Mouse (Mus musculus) CH12.LX (cell line): Measurements from ENCODE around the gene Pam. TPM values are rescaled to one million over a fixed set of nuclear protein-coding genes. Genes with fewer than 3 reads are reported as not detected.

Experiments
- DNase-seq: peaks from one replicate; pipeline ENCODE4 v3.0.0-alpha.2; 2013; ENCODE audit errors: extremely low read depth
- H3K27ac ChIP-seq: 2 replicates; pipeline ENCODE4 v1.5.1; 2012; ENCODE audit warnings: low read depth, mild to moderate bottlenecking, control low read depth, moderate library complexity; ENCODE audit not compliant: insufficient read depth
- H3K27me3 ChIP-seq: replicated peaks from 2 replicates; pipeline ENCODE3; 2012; ENCODE audit warnings: inconsistent platforms
- H3K36me3 ChIP-seq, 2 experiments: replicated peaks in 1 of 2; 2 replicates each; pipeline versions ENCODE3 to v1.6.1; 2012; ENCODE audit warnings: inconsistent platforms in 1 of 2, low read length in 1 of 2, mild to moderate bottlenecking in 1 of 2, mixed read lengths in 1 of 2, moderate library complexity in 1 of 2; ENCODE audit not compliant: control insufficient read depth in 1 of 2, insufficient read depth in 1 of 2
- H3K4me1 ChIP-seq, 2 experiments: 2 replicates each; pipeline ENCODE4 v1.6.1; 2012; ENCODE audit warnings: inconsistent platforms in 1 of 2, moderate library complexity in 1 of 2; ENCODE audit not compliant: insufficient read depth in 2 of 2, control insufficient read depth in 1 of 2
- H3K4me2 ChIP-seq: 2 replicates; pipeline ENCODE4 v1.6.1; 2012; ENCODE audit warnings: low read depth, mild to moderate bottlenecking, control low read depth; ENCODE audit not compliant: poor library complexity, insufficient read depth, severe bottlenecking
- H3K4me3 ChIP-seq, 3 experiments: fragments of 150-350 bp in 1 of 3; sonication (generic) in 1 of 3; replicated peaks in 1 of 3; 2 replicates each; pipeline versions ENCODE3 to v1.5.1; 2011 to 2012; ENCODE audit warnings: low read depth in 2 of 3, low read length in 2 of 3, mild to moderate bottlenecking in 2 of 3, moderate library complexity in 2 of 3, control low read depth in 1 of 3, improper control_type of control experiment in 1 of 3, inconsistent platforms in 1 of 3, mixed read lengths in 1 of 3; ENCODE audit not compliant: poor library complexity in 1 of 3
- H3K79me2 ChIP-seq: replicated peaks from 2 replicates; pipeline ENCODE4 v1.6.1; 2012; ENCODE audit warnings: mild to moderate bottlenecking, moderate library complexity; ENCODE audit not compliant: control insufficient read depth, poor library complexity, insufficient read depth, severe bottlenecking; ENCODE audit errors: extremely low read depth
- H3K9ac ChIP-seq: 2 replicates; pipeline ENCODE4 v1.6.1; 2012; ENCODE audit warnings: low read depth, mild to moderate bottlenecking, control low read depth, moderate library complexity; ENCODE audit not compliant: insufficient read depth
- H3K9me3 ChIP-seq: replicated peaks from 2 replicates; pipeline ENCODE3; 2012; ENCODE audit warnings: low read length, inconsistent platforms, mixed read lengths
- BHLHE40 ChIP-seq: IDR thresholded peaks from 2 replicates; pipeline ENCODE4 v1.6.1; 2011; ENCODE audit warnings: mild to moderate bottlenecking, low read depth, low read length, improper control_type of control experiment
- CHD1 ChIP-seq: IDR thresholded peaks from 2 replicates; pipeline ENCODE4 v1.6.1; 2012; ENCODE audit warnings: low read depth, low read length, improper control_type of control experiment, inconsistent platforms
- CHD2 ChIP-seq: IDR thresholded peaks from 2 replicates; pipeline ENCODE4 v1.6.1; 2011; ENCODE audit warnings: low read length, improper control_type of control experiment
- CTCF ChIP-seq, 2 experiments: IDR thresholded peaks in 1 of 2; conservative IDR thresholded peaks in 1 of 2; 2 replicates each; pipeline ENCODE4 v1.5.1; 2011 to 2012; ENCODE audit warnings: low read depth in 2 of 2, low read length in 2 of 2, improper control_type of control experiment in 1 of 2, inconsistent platforms in 1 of 2, mild to moderate bottlenecking in 1 of 2, moderate library complexity in 1 of 2
- E2F4 ChIP-seq: IDR thresholded peaks from 2 replicates; pipeline ENCODE4 v1.6.1; 2011; ENCODE audit warnings: low read depth, low read length, improper control_type of control experiment; ENCODE audit not compliant: insufficient replicate concordance
- ELF1 ChIP-seq: IDR thresholded peaks from 2 replicates; pipeline ENCODE4 v1.6.1; 2014; ENCODE audit warnings: low read depth, mild to moderate bottlenecking, inconsistent platforms, low read length, improper control_type of control experiment
- EP300 ChIP-seq: IDR thresholded peaks from 2 replicates; pipeline ENCODE4 v1.6.1; 2011; ENCODE audit warnings: low read length, improper control_type of control experiment
- ETS1 ChIP-seq: conservative IDR thresholded peaks from 2 replicates; pipeline ENCODE4 v1.6.1; 2012; ENCODE audit warnings: low read depth, mild to moderate bottlenecking, inconsistent platforms, low read length, improper control_type of control experiment, moderate library complexity
- GABPA ChIP-seq: IDR thresholded peaks from 2 replicates; pipeline ENCODE4 v1.6.1; 2012; ENCODE audit warnings: low read depth, low read length, improper control_type of control experiment, inconsistent platforms; ENCODE audit not compliant: insufficient replicate concordance
- HCFC1 ChIP-seq: IDR thresholded peaks from 2 replicates; pipeline ENCODE4 v1.6.1; 2012; ENCODE audit warnings: low read depth, mild to moderate bottlenecking, inconsistent platforms, low read length, improper control_type of control experiment
- IRF4 ChIP-seq: IDR thresholded peaks from 2 replicates; pipeline ENCODE4 v1.6.1; 2014; ENCODE audit warnings: low read depth, mild to moderate bottlenecking, inconsistent platforms, low read length, improper control_type of control experiment
- JUN ChIP-seq: IDR thresholded peaks from 2 replicates; pipeline ENCODE4 v1.6.1; 2011; ENCODE audit warnings: low read depth, mild to moderate bottlenecking, low read length, improper control_type of control experiment, moderate library complexity; ENCODE audit not compliant: insufficient read depth
- JUND ChIP-seq: conservative IDR thresholded peaks from 2 replicates; pipeline ENCODE4 v1.6.1; 2011; ENCODE audit warnings: low read depth, low read length, improper control_type of control experiment
- KAT2A ChIP-seq: IDR thresholded peaks from 2 replicates; pipeline ENCODE4 v1.6.1; 2012; ENCODE audit warnings: low read length, improper control_type of control experiment, inconsistent platforms; ENCODE audit not compliant: insufficient replicate concordance
- MAFK ChIP-seq: IDR thresholded peaks from 2 replicates; pipeline ENCODE4 v1.6.1; 2011; ENCODE audit warnings: low read length, improper control_type of control experiment; ENCODE audit not compliant: insufficient replicate concordance
- MAX ChIP-seq: IDR thresholded peaks from 2 replicates; pipeline ENCODE4 v1.6.1; 2011; ENCODE audit warnings: low read length, improper control_type of control experiment
- MAZ ChIP-seq: IDR thresholded peaks from 2 replicates; pipeline ENCODE4 v1.6.1; 2012; ENCODE audit warnings: low read depth, mild to moderate bottlenecking, inconsistent platforms, low read length, improper control_type of control experiment, moderate library complexity
- MEF2A ChIP-seq: IDR thresholded peaks from 2 replicates; pipeline ENCODE4 v1.6.1; 2014; ENCODE audit warnings: low read depth, mild to moderate bottlenecking, inconsistent platforms, low read length, improper control_type of control experiment, borderline replicate concordance
- MXI1 ChIP-seq: IDR thresholded peaks from 2 replicates; pipeline ENCODE4 v1.6.1; 2011; ENCODE audit warnings: mild to moderate bottlenecking, low read depth, low read length, improper control_type of control experiment
- MYC ChIP-seq: IDR thresholded peaks from 2 replicates; pipeline ENCODE4 v1.6.1; 2011; ENCODE audit warnings: low read depth, mild to moderate bottlenecking, improper control_type of control experiment, low read length
- NELFE ChIP-seq: IDR thresholded peaks from 2 replicates; pipeline ENCODE4 v1.6.1; 2011; ENCODE audit warnings: low read depth, low read length, improper control_type of control experiment
- NRF1 ChIP-seq: IDR thresholded peaks from 2 replicates; pipeline ENCODE4 v1.6.1; 2014; ENCODE audit warnings: low read depth, mild to moderate bottlenecking, inconsistent platforms, low read length, improper control_type of control experiment, moderate library complexity
- PAX5 ChIP-seq: IDR thresholded peaks from 2 replicates; pipeline ENCODE4 v1.6.1; 2012; ENCODE audit warnings: low read length, inconsistent platforms, mixed read lengths
- POLR2A ChIP-seq: IDR thresholded peaks from 2 replicates; pipeline ENCODE4 v1.6.1; 2011; ENCODE audit warnings: low read depth, mild to moderate bottlenecking, improper control_type of control experiment, low read length
- POLR2AphosphoS2 ChIP-seq: IDR thresholded peaks from 2 replicates; pipeline ENCODE4 v1.6.1; 2011; ENCODE audit warnings: low read depth, low read length, improper control_type of control experiment
- RAD21 ChIP-seq: IDR thresholded peaks from 2 replicates; pipeline ENCODE4 v1.6.1; 2011; ENCODE audit warnings: low read depth, mild to moderate bottlenecking, low read length, improper control_type of control experiment, moderate library complexity
- RCOR1 ChIP-seq: conservative IDR thresholded peaks from 2 replicates; pipeline ENCODE4 v1.6.1; 2012; ENCODE audit warnings: low read depth, mild to moderate bottlenecking, inconsistent platforms, low read length, improper control_type of control experiment
- SIN3A ChIP-seq: IDR thresholded peaks from 2 replicates; pipeline ENCODE4 v1.6.1; 2012; ENCODE audit warnings: low read length, improper control_type of control experiment, inconsistent platforms
- SMC3 ChIP-seq: IDR thresholded peaks from 2 replicates; pipeline ENCODE4 v1.6.1; 2011; ENCODE audit warnings: low read depth, low read length, improper control_type of control experiment
- TBP ChIP-seq: conservative IDR thresholded peaks from 2 replicates; pipeline ENCODE4 v1.6.1; 2011; ENCODE audit warnings: low read depth, low read length, improper control_type of control experiment
- TCF12 ChIP-seq: IDR thresholded peaks from 2 replicates; pipeline ENCODE4 v1.6.1; 2014; ENCODE audit warnings: low read depth, mild to moderate bottlenecking, inconsistent platforms, low read length, improper control_type of control experiment
- UBTF ChIP-seq: IDR thresholded peaks from 2 replicates; pipeline ENCODE4 v1.6.1; 2012; ENCODE audit warnings: low read depth, mild to moderate bottlenecking, inconsistent platforms, low read length, improper control_type of control experiment, moderate library complexity
- USF1 ChIP-seq: IDR thresholded peaks from 2 replicates; pipeline ENCODE4 v1.6.1; 2014; ENCODE audit warnings: low read depth, mild to moderate bottlenecking, inconsistent platforms, low read length, improper control_type of control experiment
- USF2 ChIP-seq: conservative IDR thresholded peaks from 2 replicates; pipeline ENCODE4 v1.6.1; 2011; ENCODE audit warnings: low read depth, low read length, improper control_type of control experiment
- ZC3H11A ChIP-seq: IDR thresholded peaks from 2 replicates; pipeline ENCODE4 v1.6.1; 2012; ENCODE audit warnings: low read depth, mild to moderate bottlenecking, inconsistent platforms, low read length, improper control_type of control experiment
- ZKSCAN1 ChIP-seq: IDR thresholded peaks from 2 replicates; pipeline ENCODE4 v1.6.1; 2012; ENCODE audit warnings: low read depth, inconsistent platforms, low read length, improper control_type of control experiment, borderline replicate concordance
- ZMIZ1 ChIP-seq: IDR thresholded peaks from 2 replicates; pipeline ENCODE4 v1.6.1; 2012; ENCODE audit warnings: low read depth, mild to moderate bottlenecking, inconsistent platforms, low read length, improper control_type of control experiment
- ZNF384 ChIP-seq: IDR thresholded peaks from 2 replicates; pipeline ENCODE4 v1.6.1; 2012; ENCODE audit warnings: low read depth, low read length, improper control_type of control experiment, inconsistent platforms
- dilution Hi-C: fragments of 300-500 bp; cut with MboI; formaldehyde crosslinking; loops from 2 replicates; pipeline ENCODE4 v1.14.3; 2020; ENCODE audit warnings: low sequenced_read_pairs; ENCODE audit not compliant: extremely low pct_unique_long_range_greater_than_20kb, extremely low pct_ligation_motif_present
- in situ Hi-C: fragments of 300-500 bp; cut with MboI; formaldehyde crosslinking; loops from 3 replicates; pipeline ENCODE4 v1.14.3; 2019; ENCODE audit warnings: low sequenced_read_pairs, low pct_ligation_motif_present, low pct_unique_long_range_greater_than_20kb, mixed read lengths
- polyA plus RNA-seq: library from polyadenylated mRNA; unstranded; fragments of >175 nt; gene quantifications from 2 replicates; pipeline ENCODE4 v1.2.1, GENCODE M21; 2012; ENCODE audit warnings: low read depth; ENCODE audit not compliant: insufficient read length
- total RNA-seq, 2 experiments: library from RNA; depleted of rRNA; stranded (reverse); fragments of 300-350 nt in 1 of 2; fragments of >200 nt in 1 of 2; gene quantifications; 2 replicates each; pipeline ENCODE4 v1.2.3; 2012 to 2014

Gene Pam
- total and polyA plus RNA-seq, 3 experiments = 0.24 TPM; not detected in 2

- H3K4me1 ChIP-seq = peaks cover 2 to 29% of the 10 kb centered on the region in 2 experiments; a peak in 2 of 4 replicates
Observed at GRCm38 (mm10) chr1:97769904-97770753, 325.3 kb downstream of the Pam start, which contains the start of the genes Gin1 and Ppip5k2. Gin1 (plus strand) TSS chr1:97770172. Ppip5k2 (minus strand) TSS chr1:97770411.

More at GRCm38 (mm10) chr1:97769904-97770753, 325.3 kb downstream of the Pam start, which contains the start of the genes Gin1 and Ppip5k2:
- Histone ChIP-seq H3K9ac (peak within 1 kb of the TSS; percentile 60), H3K9me3 (no peaks in the 10 kb centered on the region), H3K4me2 (peak within 1 kb of the TSS; percentile 93), H3K4me3 (peak within 1 kb of the TSS; percentile 89 to 90 (median 90)), H3K27ac (peak within 1 kb of the TSS; percentile 67), H3K36me3 (peaks cover 0 to 1% of the 10 kb centered on the region in 2 experiments), H3K27me3 (no peaks in the 10 kb centered on the region), H3K79me2 (peaks cover 30% of the 10 kb centered on the region)
- dilution Hi-C loops (no loop called here), in situ Hi-C loops (no loop called here)
- TF ChIP-seq TCF12 = peak; percentile 72
- peak; percentile 50; the same call in 1 of the 2 replicates for TF ChIP-seq BHLHE40
- TF ChIP-seq SIN3A = peak; percentile 94
- TF ChIP-seq EP300 = no peak
- peak; percentile 79 for TF ChIP-seq ZMIZ1
- peak; percentile 77 for TF ChIP-seq POLR2A
- no peak for TF ChIP-seq USF2
- peak; percentile 72; the same call in 1 of the 2 replicates for TF ChIP-seq MAX
- TF ChIP-seq CHD1 = no peak
- TF ChIP-seq MAZ = peak; percentile 86; the same call in 1 of the 2 replicates
- peak; percentile 60 for TF ChIP-seq UBTF
- TF ChIP-seq POLR2AphosphoS2 = no peak
- TF ChIP-seq MEF2A = peak; percentile 79
- TF ChIP-seq RAD21 = no peak
- no peak for TF ChIP-seq ZC3H11A
- peak; percentile 76 for TF ChIP-seq NELFE
- peak; percentile 92 for TF ChIP-seq RCOR1
- TF ChIP-seq MXI1 = peak; percentile 93
- TF ChIP-seq SMC3 = no peak
- TF ChIP-seq ZKSCAN1 = no peak
- peak; percentile 51; the same call in 1 of the 2 replicates for TF ChIP-seq GABPA
- 0 out of 2 replicates have a peak, but pooled peaks have one; percentile 36 for TF ChIP-seq ZNF384
- no peak for TF ChIP-seq PAX5
- no peak for TF ChIP-seq JUND
- TF ChIP-seq ELF1 = peak; percentile 94
- peak; percentile 73; the same call in 1 of the 2 replicates for TF ChIP-seq TBP
- TF ChIP-seq JUN = no peak
- TF ChIP-seq KAT2A = peak; percentile 94
- TF ChIP-seq NRF1 = peak; percentile 75
- TF ChIP-seq CHD2 = peak; percentile 99
- peak; percentile 97 for TF ChIP-seq HCFC1
- TF ChIP-seq USF1 = no peak
- 0 out of 2 replicates have a peak, but pooled peaks have one; percentile 13 for TF ChIP-seq E2F4
- peak; percentile 75; the same call in 1 of the 2 replicates for TF ChIP-seq IRF4
- TF ChIP-seq MYC = peak; percentile 48; the same call in 1 of the 2 replicates
- TF ChIP-seq MAFK = peak; percentile 35; the same call in 1 of the 2 replicates
- peak; percentile 20; the same call in 1 of the 2 replicates for TF ChIP-seq ETS1
- TF ChIP-seq CTCF (conservative IDR thresholded peaks at IDR 0.05 in 1 of 2, IDR thresholded peaks at IDR 0.05 in 1 of 2; ENCODE audit: low read depth in 2 of 2, low read length in 2 of 2) = peak in 1 of 2 experiments; percentile 45; a peak in 2 of 4 replicates
- DNase-seq = peak; percentile 94
